Mouse (Mus musculus): Measurements from ENCODE around the gene Fam104a.

DNA sequence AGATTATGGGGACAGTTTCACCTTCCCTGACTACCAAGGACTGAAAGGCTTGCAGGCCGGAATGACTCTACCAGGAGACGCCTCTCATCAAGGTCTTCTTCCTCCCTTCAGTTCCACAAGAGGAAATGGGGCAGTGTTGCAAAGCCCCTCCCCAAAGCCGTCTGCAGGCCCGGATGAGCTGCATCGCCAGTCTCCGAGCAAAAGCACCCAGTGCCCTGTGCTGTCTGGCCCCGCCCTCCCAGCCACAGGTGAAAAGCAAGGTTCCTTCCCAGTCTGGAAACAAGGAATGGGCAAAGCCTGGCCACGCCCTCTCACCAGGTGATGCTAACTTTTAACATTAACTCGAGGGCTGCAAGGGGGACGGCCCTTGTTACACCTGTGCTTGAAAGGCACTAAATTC lies 17.3 kb downstream of the Fam104a start:
- TF ChIP-seq CTCF (IDR thresholded peaks at IDR 0.05; ENCODE audit: insufficient read depth, low read depth, low read length) (no peak), POLR2A (IDR thresholded peaks at IDR 0.05; ENCODE audit: insufficient read depth, low read depth, low read length) (no peak)

Measured in olfactory bulb, adult 2 months (tissue).